Mouse (Mus musculus) cerebellum, adult 2 months (tissue): Measurements from ENCODE around the gene Tecr. TPM values are rescaled to one million over a fixed set of nuclear protein-coding genes. Genes with fewer than 3 reads are reported as not detected.
A peak's percentile ranks its signal among the peaks of the same experiment; 100 is the strongest.

Source experiments
- DNase-seq, 2 experiments: peaks; one replicate each; pipeline ENCODE4 v3.0.0; 2021
- H3K27ac ChIP-seq: fragments of 200-500 bp; 2 replicates; pipeline ENCODE4 v1.5.1; 2012; ENCODE audit warnings: low read length, control low read depth, inconsistent platforms; ENCODE audit not compliant: insufficient read depth
- H3K27me3 ChIP-seq: fragments of 200-500 bp; 2 replicates; pipeline ENCODE4 v1.6.1; 2012; ENCODE audit warnings: inconsistent platforms, mild to moderate bottlenecking, low read length, moderate library complexity; ENCODE audit not compliant: control insufficient read depth, insufficient read depth
- H3K4me1 ChIP-seq: fragments of 200-500 bp; 2 replicates; pipeline ENCODE4 v1.6.1; 2011; ENCODE audit warnings: low read length; ENCODE audit not compliant: control insufficient read depth, insufficient read depth
- H3K4me3 ChIP-seq: fragments of 200-500 bp; replicated peaks from 2 replicates; pipeline ENCODE3; 2011; ENCODE audit warnings: mild to moderate bottlenecking, low read depth, low read length, control low read depth; ENCODE audit not compliant: insufficient read depth
- CTCF ChIP-seq: fragments of 200-500 bp; IDR thresholded peaks from 2 replicates; pipeline ENCODE4 v1.5.1; 2011; ENCODE audit warnings: low read depth, mild to moderate bottlenecking, control low read depth, low read length, moderate library complexity, borderline replicate concordance; ENCODE audit not compliant: insufficient read depth
- POLR2A ChIP-seq: fragments of 200-500 bp; IDR thresholded peaks from 2 replicates; pipeline ENCODE4 v1.6.1; 2011; ENCODE audit warnings: low read length, control low read depth, borderline replicate concordance; ENCODE audit not compliant: insufficient read depth
- WGBS: fragments of 180-500 bp; shearing (Covaris S2); methylation state at CpG from one replicate; pipeline ENCODE4 v1.1.7; 2018; 5-methylcytosine and 5-hydroxymethylcytosine counted together
- polyA plus RNA-seq: library from polyadenylated mRNA; depleted of rRNA; stranded (reverse); fragments of >200 nt; gene quantifications from 2 replicates; pipeline ENCODE4 v1.2.3, GENCODE M21; 2012

Gene Tecr
- polyA plus RNA-seq, 1 experiment, result 1,238 TPM

- WGBS, result 88% methylated on average over 7 of the region's 7 CpGs
- TF ChIP-seq POLR2A, result no peak
- TF ChIP-seq CTCF, result no peak
- Histone ChIP-seq H3K27ac (no peak overlapping the region), H3K27me3 (no peaks in the 10 kb centered on the region), H3K4me3 (no peak overlapping the region), H3K4me1 (no peaks in the 10 kb centered on the region; the same call in 1 of the 2 replicates)
- no peak for DNase-seq
Measured at GRCm38 (mm10) chr8:83623549-83623948, 15.8 kb upstream of the Tecr start.

- Histone ChIP-seq H3K4me1 (no peaks in the 10 kb centered on the region; the same call in 1 of the 2 replicates), H3K27me3 (no peaks in the 10 kb centered on the region), H3K4me3 (peak overlapping the region; percentile 43), H3K27ac (no peak overlapping the region)
- peak; percentile 89 to 94 for DNase-seq
- WGBS, result 11% methylated on average over 23 of the region's 23 CpGs
- peak; percentile 91 for TF ChIP-seq CTCF
- TF ChIP-seq POLR2A, result 0 out of 2 replicates have a peak, but pooled peaks have one; percentile 33
Measured at GRCm38 (mm10) chr8:83622389-83622989, 14.7 kb upstream of the Tecr start.

GRCm38 (mm10) chr8:83621691-83622388, 14.1 kb upstream of the Tecr start:
- H3K4me3 ChIP-seq, result peak overlapping the region; percentile 43
- H3K27me3 ChIP-seq, result no peaks in the 10 kb centered on the region
- 53% methylated on average over 15 of the region's 15 CpGs for WGBS
- DNase-seq, result no peak
- TF ChIP-seq CTCF (no peak), POLR2A (no peak)
- no peak overlapping the region for H3K27ac ChIP-seq
- no peaks in the 10 kb centered on the region; the same call in 1 of the 2 replicates for H3K4me1 ChIP-seq

GRCm38 (mm10) chr8:83619568-83620285, 12.0 kb upstream of the Tecr start:
- no peaks in the 10 kb centered on the region; the same call in 1 of the 2 replicates for H3K4me1 ChIP-seq
- no peak overlapping the region for H3K27ac ChIP-seq
- 75% methylated on average over 9 of the region's 9 CpGs for WGBS
- no peaks in the 10 kb centered on the region for H3K27me3 ChIP-seq
- DNase-seq, result no peak
- no peak overlapping the region for H3K4me3 ChIP-seq
- TF ChIP-seq POLR2A, result no peak
- no peak for TF ChIP-seq CTCF

- H3K4me1 ChIP-seq, result no peaks in the 10 kb centered on the region; the same call in 1 of the 2 replicates
- 96% methylated on average over 2 of the region's 2 CpGs for WGBS
Measured at GRCm38 (mm10) chr8:83618566-83618965, 10.8 kb upstream of the Tecr start.

GRCm38 (mm10) chr8:83617111-83617510, 9.3 kb upstream of the Tecr start:
- H3K27me3 ChIP-seq, result no peaks in the 10 kb centered on the region
- H3K4me1 ChIP-seq, result no peaks in the 10 kb centered on the region; the same call in 1 of the 2 replicates
- WGBS, result 77% methylated on average over 2 of the region's 2 CpGs
- H3K4me3 ChIP-seq, result no peak overlapping the region
- DNase-seq, result no peak
- no peak overlapping the region for H3K27ac ChIP-seq
- no peak for TF ChIP-seq CTCF
- no peak for TF ChIP-seq POLR2A

More at GRCm38 (mm10) chr8:83618566-83618965, 10.8 kb upstream of the Tecr start:
- H3K27me3 ChIP-seq, result no peaks in the 10 kb centered on the region
- DNase-seq, result no peak
- H3K4me3 ChIP-seq, result no peak overlapping the region
- H3K27ac ChIP-seq, result no peak overlapping the region
- TF ChIP-seq POLR2A, result no peak
- no peak for TF ChIP-seq CTCF

- no peak overlapping the region for H3K27ac ChIP-seq
- no peak for DNase-seq
Measured at GRCm38 (mm10) chr8:83616625-83617024, 8.9 kb upstream of the Tecr start.

More at GRCm38 (mm10) chr8:83616625-83617024, 8.9 kb upstream of the Tecr start:
- Histone ChIP-seq H3K27me3 (no peaks in the 10 kb centered on the region), H3K4me3 (no peak overlapping the region), H3K4me1 (no peaks in the 10 kb centered on the region; the same call in 1 of the 2 replicates)
- TF ChIP-seq POLR2A (no peak), CTCF (no peak)
